Mouse (Mus musculus) heart, embryonic 16.5 days (tissue): ENCODE results near the gene Sac3d1. TPM values are rescaled to one million over a fixed set of nuclear protein-coding genes. Genes with fewer than 3 reads are reported as not detected.

Source experiments
- ATAC-seq: fragments of 200-750 bp; cut with Nextera tagmentation; replicated peaks from 2 replicates; pipeline ENCODE4 v1.8.0; 2017; ENCODE audit warnings: moderate number of reproducible peaks; ENCODE audit not compliant: insufficient read depth, low FRiP score; ENCODE audit errors: extremely low read depth
- H3K27ac ChIP-seq: fragments of 300-500 bp; sonication (generic); 2 replicates; pipeline ENCODE4 v1.5.1; 2014; ENCODE audit warnings: mild to moderate bottlenecking, low read length, control low read depth, moderate library complexity
- H3K27me3 ChIP-seq: fragments of 300-500 bp; sonication (generic); 2 replicates; pipeline ENCODE4 v1.6.1; 2014; ENCODE audit warnings: low read length, mixed read lengths; ENCODE audit not compliant: control insufficient read depth, insufficient read depth
- H3K36me3 ChIP-seq: fragments of 300-500 bp; sonication (generic); 2 replicates; pipeline ENCODE4 v1.6.1; 2014; ENCODE audit not compliant: control insufficient read depth, insufficient read depth
- H3K4me1 ChIP-seq: fragments of 300-500 bp; sonication (generic); 2 replicates; pipeline ENCODE4 v1.6.1; 2014; ENCODE audit warnings: low read length, mixed read lengths; ENCODE audit not compliant: control insufficient read depth, insufficient read depth
- H3K4me2 ChIP-seq: fragments of 300-500 bp; sonication (generic); 2 replicates; pipeline ENCODE4 v1.6.1; 2014; ENCODE audit warnings: low read depth, mild to moderate bottlenecking, control low read depth, low read length
- H3K4me3 ChIP-seq: fragments of 300-500 bp; sonication (generic); 2 replicates; pipeline ENCODE4 v1.5.1; 2014; ENCODE audit warnings: mild to moderate bottlenecking, control low read depth, low read length
- H3K9ac ChIP-seq: fragments of 300-500 bp; sonication (generic); 2 replicates; pipeline ENCODE4 v1.6.1; 2014; ENCODE audit warnings: low read length, control low read depth
- H3K9me3 ChIP-seq: fragments of 300-500 bp; sonication (generic); replicated peaks from 2 replicates; pipeline ENCODE4 v1.6.1; 2016; ENCODE audit warnings: low read length; ENCODE audit not compliant: control insufficient read depth
- WGBS: fragments of 180-500 bp; shearing (Covaris S2); extraction: QIAGEN DNeasy Blood & Tissue Kit; methylation state at CpG from one replicate; pipeline ENCODE4 v1.1.7; 2014; 5-methylcytosine and 5-hydroxymethylcytosine counted together
- polyA plus RNA-seq: library from polyadenylated mRNA; unstranded; fragments of >200 nt; fragmentation: Nextera tagmentation; extraction: Ambion mirVana; gene quantifications from 2 replicates; pipeline ENCODE4 v1.2.1, GENCODE M21; 2015

The Sac3d1 gene
- polyA plus RNA-seq, 1 experiment from 2014 or later = 33.9 TPM

DNA sequence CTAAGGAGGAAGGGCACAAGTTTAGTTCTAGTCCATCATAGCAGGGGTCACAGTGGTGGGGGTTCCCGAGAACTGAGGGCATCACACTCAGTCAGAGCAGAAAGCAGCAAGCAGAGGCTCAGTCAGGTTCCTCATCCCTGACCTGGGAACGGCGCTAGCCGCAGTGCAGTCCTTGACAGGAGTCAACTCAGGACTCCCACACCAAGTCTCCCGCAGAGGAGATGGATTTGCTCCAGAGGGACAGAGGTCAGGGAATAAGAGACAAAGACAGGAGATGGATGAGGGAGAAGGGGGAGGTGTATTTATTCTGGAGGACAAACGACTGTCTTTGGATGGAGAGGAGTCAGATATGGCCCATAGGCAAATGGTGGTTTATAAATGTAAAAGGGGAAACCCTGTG, 5.3 kb downstream of the Sac3d1 start:
- no peak for ATAC-seq
- H3K9ac ChIP-seq = no peak overlapping the region
- H3K4me2 ChIP-seq = no peak overlapping the region
- no peaks in the 10 kb centered on the region for H3K27me3 ChIP-seq
- H3K27ac ChIP-seq = no peak overlapping the region
- 52% methylated on average over 6 of the region's 6 CpGs for WGBS
- peaks cover 17% of the 10 kb centered on the region for H3K36me3 ChIP-seq
- no peaks in the 10 kb centered on the region for H3K9me3 ChIP-seq
- peaks cover 17% of the 10 kb centered on the region for H3K4me1 ChIP-seq
- H3K4me3 ChIP-seq = no peak overlapping the region

- Histone ChIP-seq H3K4me1 (no peaks in the 10 kb centered on the region), H3K36me3 (no peaks in the 10 kb centered on the region), H3K9ac (no peak within 1 kb of the TSS), H3K4me2 (no peak within 1 kb of the TSS), H3K4me3 (no peak within 1 kb of the TSS), H3K9me3 (no peaks in the 10 kb centered on the region), H3K27ac (no peak within 1 kb of the TSS), H3K27me3 (no peaks in the 10 kb centered on the region)
- no peak for ATAC-seq
- 80% methylated on average over 7 of the region's 7 CpGs for WGBS
These were observed 12.9 kb downstream of the Sac3d1 start, which contains the start of gene Naaladl1 for GRCm38 (mm10) chr19:6105586-6105985. TSS of gene Naaladl1 (plus strand) at chr19:6105782.

DNA sequence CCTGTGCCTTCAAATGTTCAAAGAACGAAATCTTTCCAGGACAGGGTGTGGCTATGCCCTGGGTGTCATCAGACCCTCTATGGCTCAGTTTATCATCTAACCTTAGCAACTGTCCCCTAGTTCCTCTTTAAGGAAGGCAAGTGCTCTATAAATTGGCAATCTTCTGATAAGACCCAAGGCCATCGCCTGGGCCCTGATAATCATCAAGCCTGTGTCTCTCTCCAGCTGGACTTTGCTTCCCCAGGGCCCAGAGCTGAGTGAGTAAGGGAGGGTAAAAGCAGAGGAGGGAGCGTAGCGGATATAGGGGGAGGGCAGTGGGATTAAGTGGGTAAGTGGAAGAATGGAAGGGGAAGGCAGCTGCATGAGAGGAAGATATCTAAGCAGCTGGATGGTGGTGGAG, 14.0 kb downstream of the Sac3d1 start:
- Histone ChIP-seq H3K27ac (no peak overlapping the region), H3K4me3 (no peak overlapping the region), H3K27me3 (no peaks in the 10 kb centered on the region), H3K9me3 (no peaks in the 10 kb centered on the region), H3K9ac (no peak overlapping the region), H3K4me2 (no peak overlapping the region), H3K36me3 (no peaks in the 10 kb centered on the region), H3K4me1 (no peaks in the 10 kb centered on the region)
- no peak for ATAC-seq
- 64% methylated on average over 4 of the region's 4 CpGs for WGBS

DNA sequence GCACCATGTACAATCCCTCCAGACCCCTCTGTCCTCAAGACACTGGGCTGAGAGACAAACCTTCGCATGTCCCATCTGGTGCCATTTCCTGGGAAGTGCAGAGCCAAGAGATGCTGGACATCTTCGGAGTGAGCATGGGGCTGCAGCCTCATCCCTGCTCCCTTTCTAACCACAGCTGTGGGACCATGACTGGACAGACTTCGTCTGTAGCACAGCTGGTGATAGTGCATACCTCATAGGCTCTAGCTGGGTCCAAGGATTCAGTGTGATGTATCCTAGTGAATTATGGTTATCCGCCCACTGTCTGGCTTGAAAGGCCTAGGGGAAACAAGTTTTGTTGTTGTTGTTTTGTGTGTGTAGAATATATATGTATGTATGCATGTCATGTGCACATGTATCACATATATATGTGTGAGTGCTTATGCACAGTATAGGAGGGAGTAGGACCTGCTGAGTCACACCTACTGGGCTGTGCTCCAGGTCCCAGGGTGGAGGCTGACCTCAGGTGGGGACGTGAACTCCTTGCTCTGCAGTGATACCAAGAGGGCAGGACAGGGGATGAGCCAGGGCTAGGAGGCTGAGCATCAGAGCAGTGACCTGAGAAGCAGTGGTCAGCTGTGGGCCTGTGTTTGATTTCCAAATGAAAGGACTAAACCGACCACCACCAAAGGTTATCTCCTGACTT, 16.1 kb downstream of the Sac3d1 start:
- 67% methylated on average over 6 of the region's 6 CpGs for WGBS
- no peak overlapping the region for H3K4me2 ChIP-seq
- no peak overlapping the region for H3K9ac ChIP-seq
- H3K9me3 ChIP-seq = no peaks in the 10 kb centered on the region
- no peak overlapping the region for H3K27ac ChIP-seq
- H3K27me3 ChIP-seq = no peaks in the 10 kb centered on the region
- no peaks in the 10 kb centered on the region for H3K4me1 ChIP-seq
- no peaks in the 10 kb centered on the region for H3K36me3 ChIP-seq
- no peak overlapping the region for H3K4me3 ChIP-seq
- no peak for ATAC-seq

DNA sequence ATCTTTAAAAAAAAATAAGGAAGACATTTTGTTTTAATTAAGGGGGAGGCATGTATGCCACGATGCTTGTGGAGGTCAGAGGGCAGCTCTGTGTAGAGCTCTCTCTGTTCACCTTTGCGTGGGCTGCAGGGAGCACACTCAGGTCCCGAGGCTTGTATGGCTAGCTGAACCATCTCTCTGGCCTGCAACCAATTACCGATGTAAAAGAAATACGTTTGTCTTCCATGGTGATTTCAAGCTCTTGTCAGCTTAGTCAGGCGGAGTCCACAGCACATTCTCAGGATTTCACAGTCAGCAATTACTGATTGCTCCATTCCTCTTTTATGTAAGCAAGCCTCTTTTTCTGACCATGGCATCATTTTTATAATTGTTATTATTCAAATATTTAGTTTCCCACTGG, 17.3 kb downstream of the Sac3d1 start:
- H3K9me3 ChIP-seq = no peaks in the 10 kb centered on the region
- no peaks in the 10 kb centered on the region for H3K4me1 ChIP-seq
- H3K36me3 ChIP-seq = no peaks in the 10 kb centered on the region
- no peak overlapping the region for H3K4me2 ChIP-seq
- H3K9ac ChIP-seq = no peak overlapping the region
- 76% methylated on average over 6 of the region's 6 CpGs for WGBS
- no peak overlapping the region for H3K4me3 ChIP-seq
- H3K27ac ChIP-seq = no peak overlapping the region
- no peak for ATAC-seq
- H3K27me3 ChIP-seq = no peaks in the 10 kb centered on the region

DNA sequence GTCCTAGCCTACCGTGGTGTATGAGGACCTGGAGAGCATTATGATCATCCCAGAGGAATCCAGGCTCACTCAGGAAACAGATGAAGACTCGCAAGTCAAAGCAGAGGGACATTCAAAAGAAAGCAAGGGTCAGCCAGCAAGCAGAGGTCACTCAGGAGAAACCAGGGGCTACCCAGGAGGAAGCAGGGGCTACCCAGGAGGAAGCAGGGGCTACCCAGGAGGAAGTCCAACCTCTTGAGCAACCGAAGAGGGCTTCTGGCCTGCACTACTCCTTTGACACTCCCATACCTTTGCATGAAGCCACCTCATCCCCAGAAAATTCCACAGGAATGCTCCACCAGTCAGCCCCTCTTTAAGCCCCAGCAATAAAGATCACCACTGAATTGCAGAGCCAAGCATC, 20.6 kb downstream of the Sac3d1 start:
- Histone ChIP-seq H3K4me2 (no peak overlapping the region), H3K4me3 (no peak overlapping the region), H3K9ac (no peak overlapping the region), H3K9me3 (no peaks in the 10 kb centered on the region), H3K27me3 (no peaks in the 10 kb centered on the region), H3K27ac (no peak overlapping the region), H3K36me3 (no peaks in the 10 kb centered on the region), H3K4me1 (no peaks in the 10 kb centered on the region)
- 78% methylated on average over 3 of the region's 3 CpGs for WGBS
- no peak for ATAC-seq

DNA sequence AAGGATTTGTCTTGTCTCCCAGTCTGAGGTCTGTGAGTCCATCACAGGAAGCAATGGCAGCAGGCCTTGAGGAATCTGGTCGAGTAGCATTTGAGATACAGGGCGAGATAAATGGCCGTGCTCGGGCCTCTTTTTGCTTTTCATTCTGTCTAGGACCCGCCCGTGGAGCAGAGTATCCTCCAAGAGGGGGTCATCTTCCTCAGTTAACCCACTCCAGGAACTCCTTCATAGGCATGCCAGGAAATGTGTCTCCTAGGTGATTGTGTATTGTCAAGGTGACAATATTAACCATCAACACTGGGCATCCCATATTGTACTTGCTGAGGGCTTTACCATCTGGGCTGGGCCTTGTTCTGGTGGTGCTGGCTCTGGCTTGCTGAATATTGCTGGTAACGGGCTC, 24.3 kb downstream of the Sac3d1 start, which contains the start of gene AC131692.1:
AC131692.1 (plus strand) TSS at position 301 of the 400 bp plus-strand sequence.
- H3K27me3 ChIP-seq = no peaks in the 10 kb centered on the region
- no peak within 1 kb of the TSS for H3K9ac ChIP-seq
- WGBS = 86% methylated on average over 7 of the region's 7 CpGs
- peaks cover 10% of the 10 kb centered on the region for H3K36me3 ChIP-seq
- H3K27ac ChIP-seq = no peak within 1 kb of the TSS
- no peaks in the 10 kb centered on the region for H3K9me3 ChIP-seq
- no peak for ATAC-seq
- no peak within 1 kb of the TSS for H3K4me3 ChIP-seq
- H3K4me1 ChIP-seq = no peaks in the 10 kb centered on the region
- no peak within 1 kb of the TSS for H3K4me2 ChIP-seq

DNA sequence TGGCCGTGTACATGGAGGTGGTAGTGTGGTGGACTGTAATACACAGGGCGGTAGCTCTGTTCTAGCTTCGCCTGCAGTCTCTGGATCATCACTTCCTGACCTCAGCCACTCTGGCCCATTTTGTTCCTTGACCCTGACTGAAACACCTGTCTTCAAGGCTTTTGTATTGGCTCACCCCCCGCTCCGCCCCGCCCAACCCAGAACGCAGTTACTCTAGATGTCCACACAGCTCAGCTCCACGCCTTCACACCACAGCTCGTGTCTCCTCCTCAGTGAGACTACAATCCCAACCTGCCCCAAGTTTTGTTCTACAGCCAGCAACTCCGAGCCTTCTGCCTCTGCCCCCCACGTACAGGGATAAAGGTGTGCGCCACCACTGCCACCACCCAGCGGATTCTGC, 29.6 kb downstream of the Sac3d1 start:
- no peak overlapping the region for H3K27ac ChIP-seq
- peaks cover 14% of the 10 kb centered on the region for H3K36me3 ChIP-seq
- WGBS = 93% methylated on average over 13 of the region's 13 CpGs
- no peaks in the 10 kb centered on the region for H3K27me3 ChIP-seq
- no peak overlapping the region for H3K4me3 ChIP-seq
- ATAC-seq = no peak
- H3K4me1 ChIP-seq = peaks cover 11% of the 10 kb centered on the region
- H3K9me3 ChIP-seq = no peaks in the 10 kb centered on the region
- no peak overlapping the region for H3K4me2 ChIP-seq
- H3K9ac ChIP-seq = no peak overlapping the region

GRCm38 (mm10) chr19:6085417-6085879, 33.0 kb downstream of the Sac3d1 start:
- H3K4me2 ChIP-seq = peak overlapping the region; percentile 91
- H3K9me3 ChIP-seq = no peaks in the 10 kb centered on the region
- ATAC-seq = peak; percentile 57
- WGBS = 0% methylated on average over 17 of the region's 17 CpGs
- H3K27ac ChIP-seq = peak overlapping the region; percentile 52
- H3K9ac ChIP-seq = peak overlapping the region; percentile 78
- H3K4me1 ChIP-seq = peaks cover 14% of the 10 kb centered on the region
- peaks cover 17% of the 10 kb centered on the region for H3K36me3 ChIP-seq
- H3K27me3 ChIP-seq = no peaks in the 10 kb centered on the region
- H3K4me3 ChIP-seq = peak overlapping the region; percentile 85
